In the genomic region with DNA sequence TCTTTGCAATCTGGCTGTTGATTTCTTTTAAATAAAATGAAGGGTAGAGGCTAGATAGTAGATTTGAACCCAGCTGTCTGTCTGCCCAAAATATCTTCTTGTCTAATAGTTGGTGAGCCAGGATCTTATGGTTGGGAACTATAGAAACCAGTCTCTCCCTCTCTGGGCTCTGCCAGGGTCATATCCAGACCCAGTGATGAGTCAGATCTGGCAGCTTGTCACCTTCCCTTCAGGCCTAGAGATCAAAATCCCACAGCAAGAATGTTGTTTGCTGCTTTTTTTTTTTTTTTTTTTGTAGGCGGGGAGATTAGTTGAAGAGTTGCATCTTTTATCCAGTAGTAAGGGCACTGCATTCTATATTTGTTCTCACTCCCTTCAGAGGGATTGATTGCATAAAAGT, we compare ENCODE assay signal across 13 mouse cellular contexts.
"Had no signal": no experiment of that assay in that cellular context is flagged by ENCODE, and none has a peak within 500 bp of the region (broad histone marks: within the 10 kb centered on the region; RNA-seq: fewer than 3 reads in every experiment).

No protein-coding gene starts in this region.

- H3K9ac ChIP-seq: liver, embryonic 15.5 days; midbrain, embryonic 12.5 days had no signal

- H3K4me1 ChIP-seq: liver, embryonic 15.5 days; midbrain, embryonic 12.5 days had no signal

- H3K9me3 ChIP-seq: limb, embryonic 10.5 days; liver, embryonic 15.5 days had no signal

- H3K36me3 ChIP-seq: limb, embryonic 10.5 days; liver, embryonic 15.5 days; midbrain, embryonic 12.5 days had no signal

- DNase-seq: kidney, postnatal 25 days; lung, adult 2 months; lung, postnatal 10 days; right cerebral cortex, adult 18-20 months; right cerebral cortex, postnatal 25 days; thymus, postnatal 4 days had no signal

- H3K27ac ChIP-seq: left cerebral cortex, adult 2 months; limb, embryonic 10.5 days; liver, embryonic 15.5 days; macrophage; midbrain, embryonic 12.5 days had no signal

- H3K4me2 ChIP-seq: liver, embryonic 11.5 days; liver, embryonic 15.5 days; midbrain, embryonic 12.5 days had no signal

- H3K4me3 ChIP-seq: left cerebral cortex, adult 2 months; limb, embryonic 10.5 days; liver, embryonic 15.5 days; midbrain, embryonic 12.5 days had no signal

- ATAC-seq: midbrain, embryonic 16.5 days had no signal

- H3K27me3 ChIP-seq: liver, embryonic 15.5 days; midbrain, embryonic 12.5 days had no signal
